Mouse (Mus musculus) E14TG2a.4 (cell line): Measurements from ENCODE around the gene Hyal2.

Experiments used
- H3K27me3 ChIP-seq: 2 replicates; pipeline ENCODE4 v1.6.1; 2014; ENCODE audit warnings: low read length, control low read depth; ENCODE audit not compliant: insufficient read depth
- H3K36me3 ChIP-seq: 2 replicates; pipeline ENCODE4 v1.6.1; 2014; ENCODE audit warnings: low read length, control low read depth; ENCODE audit not compliant: insufficient read depth
- H3K4me1 ChIP-seq: replicated peaks from 2 replicates; pipeline ENCODE4 v1.6.1; 2014; ENCODE audit warnings: low read depth, low read length, control low read depth
- H3K4me3 ChIP-seq: replicated peaks from 2 replicates; pipeline ENCODE4 v1.5.1; 2014; ENCODE audit warnings: mild to moderate bottlenecking, low read length
- H3K9me3 ChIP-seq: 2 replicates; pipeline ENCODE4 v1.6.1; 2014; ENCODE audit warnings: low read length, control low read depth
- CTCF ChIP-seq: conservative IDR thresholded peaks from 2 replicates; pipeline ENCODE4 v1.5.1; 2014; ENCODE audit warnings: low read length
- NANOG ChIP-seq: IDR thresholded peaks from 2 replicates; pipeline ENCODE4 v1.6.1; 2014; ENCODE audit warnings: borderline replicate concordance, low read length, mixed read lengths
- POU5F1 ChIP-seq: IDR thresholded peaks from 2 replicates; pipeline ENCODE4 v1.6.1; 2014; ENCODE audit warnings: low read length, borderline replicate concordance

Hyal2 gene

DNA sequence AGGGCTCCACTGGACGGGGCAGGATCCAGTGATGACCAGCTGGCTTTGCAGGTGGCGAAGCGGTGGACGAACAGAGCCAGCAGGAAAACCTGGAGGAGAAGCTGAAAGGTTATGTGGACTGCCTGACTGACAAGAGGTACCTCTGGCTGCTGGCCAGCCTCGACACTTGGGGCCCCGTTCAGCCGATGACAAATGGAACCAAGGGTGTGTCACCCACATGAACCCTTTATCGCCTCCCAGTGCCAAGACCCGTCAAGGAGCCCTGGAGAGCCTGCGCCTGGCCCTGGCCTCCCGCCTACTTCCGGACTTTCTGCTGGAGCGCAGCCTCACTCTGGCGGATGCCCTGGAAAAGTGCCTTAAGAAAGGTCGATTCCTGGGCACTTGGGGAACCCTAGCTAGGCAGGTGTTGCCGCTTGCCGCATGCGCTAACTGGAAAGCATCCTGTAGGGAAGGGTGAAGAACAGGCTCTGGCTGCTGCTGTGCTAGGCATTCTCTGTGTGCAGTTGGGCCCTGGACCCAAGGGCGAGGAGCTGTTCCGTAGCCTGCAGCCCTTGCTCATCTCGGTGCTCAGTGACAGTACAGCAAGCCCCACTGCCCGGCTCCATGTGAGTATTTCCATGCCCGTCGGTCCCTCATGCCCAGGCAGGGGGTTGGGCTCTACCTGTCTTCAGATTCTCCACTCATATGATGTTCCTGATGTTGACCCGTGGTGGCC, 22.5 kb downstream of the Hyal2 start:
- Histone ChIP-seq H3K9me3 (no peaks in the 10 kb centered on the region), H3K4me3 (0 out of 2 replicates have a peak overlapping the region, but pooled peaks have one; percentile 10), H3K36me3 (peaks cover 66% of the 10 kb centered on the region), H3K27me3 (peaks cover 3% of the 10 kb centered on the region; the same call in 1 of the 2 replicates), H3K4me1 (peaks cover 81% of the 10 kb centered on the region)
- TF ChIP-seq POU5F1, result no peak
- no peak for TF ChIP-seq CTCF

DNA sequence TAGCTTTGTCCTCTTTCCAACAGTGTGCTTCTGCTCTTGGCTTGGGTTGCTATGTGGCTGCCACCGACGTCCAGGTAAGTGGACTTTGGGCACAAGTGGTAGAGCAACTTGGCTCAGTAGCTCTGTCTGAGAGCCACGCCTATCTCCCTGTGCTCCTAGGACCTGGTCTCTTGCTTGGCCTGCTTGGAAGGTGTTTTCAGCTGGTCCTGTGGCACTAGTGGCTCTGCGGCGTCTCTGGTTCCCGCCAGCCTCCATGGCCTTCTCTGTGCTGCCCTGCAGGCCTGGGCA, 23.0 kb downstream of the Hyal2 start:
- Histone ChIP-seq H3K27me3 (peaks cover 6% of the 10 kb centered on the region), H3K4me1 (peaks cover 77% of the 10 kb centered on the region), H3K9me3 (no peaks in the 10 kb centered on the region), H3K36me3 (peaks cover 69% of the 10 kb centered on the region), H3K4me3 (0 out of 2 replicates have a peak overlapping the region, but pooled peaks have one; percentile 10)
- TF ChIP-seq CTCF (no peak), NANOG (no peak), POU5F1 (no peak)

DNA sequence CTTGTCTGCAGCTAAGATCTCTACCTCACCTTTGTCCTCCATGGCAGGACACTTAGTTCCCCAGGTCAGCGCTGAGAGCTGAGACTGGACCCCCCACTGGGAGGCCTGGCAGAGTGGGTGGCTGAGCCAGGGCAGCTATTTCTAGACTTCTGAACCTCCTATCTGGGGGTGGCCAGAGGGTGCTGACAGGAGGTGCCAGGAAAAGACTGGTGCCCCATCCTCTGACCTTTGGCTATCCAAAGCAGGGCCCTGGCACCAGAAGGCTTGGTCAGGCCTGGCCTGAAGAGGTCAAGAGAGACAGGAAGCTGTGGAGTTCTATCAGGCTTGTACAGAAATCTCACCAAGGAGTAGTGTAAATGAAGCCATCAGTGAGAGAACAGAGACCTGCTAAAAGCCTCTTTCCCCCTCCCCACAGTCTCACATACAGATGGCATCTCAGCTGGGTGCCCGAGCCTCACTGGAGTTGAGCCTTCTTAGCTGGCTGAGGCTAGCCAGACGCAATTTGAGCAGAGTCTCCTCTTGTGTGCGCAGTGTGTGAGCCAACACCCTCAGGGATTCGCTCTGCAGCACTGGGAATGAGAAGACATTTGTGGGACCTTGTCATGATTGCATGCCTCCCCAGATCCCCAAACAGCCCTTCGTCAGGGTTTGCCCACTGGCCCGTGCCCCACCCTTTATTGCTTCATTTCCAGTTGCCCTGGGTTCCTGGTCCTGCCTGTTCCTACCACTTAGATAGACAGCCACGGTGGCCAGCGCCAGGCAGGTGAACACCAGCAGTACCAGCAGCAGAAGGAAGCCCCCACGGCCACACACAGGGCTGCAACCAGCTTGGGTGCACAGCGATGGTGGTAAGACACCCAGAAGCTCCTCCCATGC, 25.6 kb downstream of the Hyal2 start:
- no peak for TF ChIP-seq POU5F1
- TF ChIP-seq NANOG, result no peak
- TF ChIP-seq CTCF, result no peak
- no peaks in the 10 kb centered on the region for H3K9me3 ChIP-seq
- peaks cover 73% of the 10 kb centered on the region for H3K36me3 ChIP-seq
- H3K4me1 ChIP-seq, result peaks cover 69% of the 10 kb centered on the region
- H3K27me3 ChIP-seq, result peaks cover 32% of the 10 kb centered on the region
- peak overlapping the region; percentile 15; the same call in 1 of the 2 replicates for H3K4me3 ChIP-seq

DNA sequence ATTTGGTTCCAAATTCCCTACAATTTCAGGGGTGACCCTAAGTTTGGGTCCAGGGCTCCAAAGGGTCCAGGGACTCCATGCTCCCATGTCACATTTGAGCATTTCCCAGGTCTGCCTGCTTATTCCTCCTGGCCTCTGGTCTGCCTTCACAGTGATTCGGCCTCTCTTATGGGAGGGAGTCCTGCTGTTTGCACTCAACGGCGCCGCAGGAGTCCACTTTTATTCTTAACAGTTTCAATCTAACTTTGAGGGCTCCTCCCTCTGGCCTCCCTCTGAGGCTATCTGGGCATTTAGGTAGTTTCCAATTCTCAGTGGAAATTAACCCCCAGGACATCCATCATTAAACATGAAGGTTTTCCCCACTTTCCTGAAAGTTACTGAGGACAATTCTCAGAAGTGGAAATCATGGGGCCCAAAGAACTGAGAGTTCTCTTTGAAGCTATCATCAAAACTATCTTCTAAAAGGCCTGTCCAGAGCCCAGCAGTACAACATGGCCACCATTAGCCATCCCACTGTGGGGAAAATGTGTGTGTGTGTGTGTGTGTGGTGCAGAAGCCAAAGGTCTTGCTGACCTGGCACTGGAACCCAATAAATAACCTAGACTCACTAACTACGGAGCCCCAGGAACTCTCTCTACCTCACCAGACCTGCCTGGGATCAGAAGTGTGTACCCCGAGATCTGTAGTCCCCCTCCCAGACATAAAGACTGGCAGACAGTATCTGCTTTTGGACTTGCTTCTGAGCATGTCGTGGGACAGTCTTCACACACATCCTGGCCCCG, 26.7 kb downstream of the Hyal2 start:
- TF ChIP-seq POU5F1 (no peak), NANOG (peak; percentile 99)
- Histone ChIP-seq H3K4me3 (0 out of 2 replicates have a peak overlapping the region, but pooled peaks have one; percentile 15), H3K4me1 (peaks cover 69% of the 10 kb centered on the region), H3K9me3 (no peaks in the 10 kb centered on the region), H3K27me3 (peaks cover 43% of the 10 kb centered on the region), H3K36me3 (peaks cover 63% of the 10 kb centered on the region)

DNA sequence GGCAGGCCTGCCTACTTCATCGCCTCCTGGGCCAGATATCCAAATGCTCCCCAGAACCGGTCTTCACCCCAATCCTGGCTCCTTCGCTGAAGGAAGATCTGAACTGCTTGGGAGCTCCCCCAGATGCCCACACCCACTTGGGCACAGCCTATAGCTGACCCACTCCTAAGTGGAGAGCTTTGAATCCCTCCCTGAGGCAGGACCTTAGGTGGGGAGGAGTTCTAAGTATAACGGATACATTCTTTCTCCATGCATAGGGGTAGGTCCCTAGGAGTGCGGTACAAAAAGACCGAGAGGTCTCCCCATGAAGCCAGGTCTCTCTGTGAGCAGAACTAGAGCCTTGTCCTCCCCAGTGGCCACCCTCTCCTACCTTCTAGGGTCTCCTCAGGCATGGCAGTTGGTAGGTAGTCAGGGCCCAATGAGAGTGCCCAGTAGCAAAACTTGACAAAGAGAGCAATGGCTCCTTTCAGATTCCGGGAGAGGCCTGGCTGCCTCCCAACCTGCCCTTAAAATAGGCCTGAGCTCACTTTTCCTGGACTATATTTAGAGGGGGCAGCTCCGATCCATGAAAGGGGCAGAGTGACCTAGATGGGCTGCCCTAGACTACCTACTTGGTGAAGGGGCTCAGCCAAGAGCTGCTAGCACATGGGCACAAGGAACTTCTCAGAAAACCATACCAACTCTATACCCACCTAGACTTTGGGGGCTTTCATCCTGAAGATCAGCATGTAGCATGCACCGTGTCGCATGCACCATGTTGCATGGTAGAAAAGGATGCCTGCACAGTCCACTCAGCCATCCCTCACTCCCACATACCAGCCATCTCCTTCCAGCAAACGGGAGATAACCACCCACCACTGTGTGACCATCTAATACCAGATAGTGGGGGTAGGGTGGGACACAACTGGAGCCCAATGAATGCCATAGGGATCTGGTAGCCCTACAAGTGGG, 29.1 kb downstream of the Hyal2 start:
- peaks cover 67% of the 10 kb centered on the region for H3K27me3 ChIP-seq
- H3K4me3 ChIP-seq, result no peak overlapping the region
- TF ChIP-seq POU5F1 (no peak), CTCF (no peak), NANOG (no peak)
- H3K36me3 ChIP-seq, result peaks cover 39% of the 10 kb centered on the region
- peaks cover 69% of the 10 kb centered on the region for H3K4me1 ChIP-seq
- H3K9me3 ChIP-seq, result no peaks in the 10 kb centered on the region

DNA sequence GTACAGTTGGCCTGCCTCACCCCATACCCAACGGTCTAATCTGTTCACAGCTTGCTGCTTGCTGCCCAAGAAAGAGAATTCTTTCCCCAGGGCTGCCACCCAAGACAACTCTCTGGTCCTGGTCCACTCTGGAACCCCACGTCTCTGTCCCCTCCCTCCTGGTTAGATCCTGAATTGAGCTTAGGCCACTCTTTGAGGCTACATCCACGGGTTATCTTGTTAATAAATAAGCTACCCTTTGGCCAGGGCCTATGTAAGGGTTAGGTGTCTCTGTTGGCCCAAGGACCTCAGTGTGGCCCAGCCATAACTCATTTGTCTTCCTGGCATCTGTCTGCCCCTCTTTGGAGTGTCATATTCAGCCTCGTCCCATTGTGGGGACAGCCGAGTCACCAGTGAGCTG, 30.6 kb downstream of the Hyal2 start:
- Histone ChIP-seq H3K9me3 (no peaks in the 10 kb centered on the region), H3K4me3 (peak overlapping the region; percentile 72), H3K4me1 (peaks cover 68% of the 10 kb centered on the region), H3K27me3 (peaks cover 77% of the 10 kb centered on the region), H3K36me3 (peaks cover 24% of the 10 kb centered on the region)
- TF ChIP-seq CTCF (no peak), POU5F1 (no peak), NANOG (no peak)

DNA sequence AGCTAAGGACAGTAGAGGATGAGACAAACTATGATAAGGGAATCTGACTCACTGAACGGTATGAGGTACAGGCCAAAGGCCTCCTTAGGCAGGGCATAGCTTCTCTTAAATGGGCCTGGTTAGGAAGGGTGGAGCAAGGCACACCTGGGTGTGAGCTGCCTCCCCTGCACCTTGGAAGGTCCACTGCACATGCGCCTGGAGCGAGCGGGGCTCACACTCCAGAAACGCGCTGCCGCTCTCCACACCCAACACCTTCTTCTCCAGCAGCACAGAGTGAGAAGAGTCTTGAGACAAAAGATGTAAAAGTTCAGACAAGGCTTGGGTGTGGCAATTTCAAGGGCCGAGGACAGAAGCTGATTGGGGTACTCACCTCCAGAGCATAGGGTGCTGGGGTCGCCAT, 31.7 kb downstream of the Hyal2 start:
- Histone ChIP-seq H3K36me3 (peaks cover 15% of the 10 kb centered on the region), H3K4me1 (peaks cover 67% of the 10 kb centered on the region), H3K9me3 (no peaks in the 10 kb centered on the region), H3K27me3 (peaks cover 87% of the 10 kb centered on the region), H3K4me3 (peak overlapping the region; percentile 72)
- no peak for TF ChIP-seq POU5F1
- no peak for TF ChIP-seq CTCF
- TF ChIP-seq NANOG, result no peak

DNA sequence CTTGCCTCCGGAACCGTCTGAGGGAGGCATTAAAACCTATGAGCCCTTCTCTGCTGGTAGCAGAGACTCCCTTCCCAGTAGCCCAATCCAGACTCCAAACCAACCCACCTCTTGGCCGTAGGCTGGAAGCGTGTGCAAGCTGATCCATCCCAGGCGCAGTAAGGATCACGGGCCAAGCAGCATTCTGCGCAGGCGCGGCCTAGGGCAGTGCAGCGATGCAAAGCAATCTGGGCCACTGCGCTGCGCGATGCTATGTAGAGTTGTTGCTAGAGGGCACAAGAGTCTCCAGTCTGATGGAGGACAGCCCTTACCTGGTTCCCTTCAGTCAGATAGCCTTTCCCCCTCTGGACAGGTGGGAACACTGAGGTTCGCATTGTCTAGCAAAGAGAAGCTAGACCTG, 32.1 kb downstream of the Hyal2 start:
- peaks cover 90% of the 10 kb centered on the region for H3K27me3 ChIP-seq
- peaks cover 67% of the 10 kb centered on the region for H3K4me1 ChIP-seq
- TF ChIP-seq CTCF (no peak), POU5F1 (no peak), NANOG (no peak)
- no peaks in the 10 kb centered on the region for H3K9me3 ChIP-seq
- H3K4me3 ChIP-seq, result peak overlapping the region; percentile 72
- peaks cover 10% of the 10 kb centered on the region for H3K36me3 ChIP-seq
